Mouse (Mus musculus): Measurements from ENCODE around the gene Tbata. TPM values are rescaled to one million over a fixed set of nuclear protein-coding genes. Genes with fewer than 3 reads are reported as not detected.

Tbata gene
- total RNA-seq, 2 experiments from 2014 or later: 0.73 to 1.6 TPM

GRCm38 (mm10) chr10:61237391-61237785 is 65.6 kb downstream of the Tbata start:
- intact Hi-C loops (cut with DNase I): no loop called here
- DNase-seq (ENCODE audit: extremely low spot score in 1 of 2, low spot score in 2 of 2): no peak

Small RNAs within 50 kb of the gene (microRNA-seq; reads per million reads assigned to microRNA genes)
- gene Gm44308: not detected

Other genes starting within 250 kb of the Tbata start
- 10 to 100 TPM; 12.4 to 15.4 TPM for gene Pcbd1, start 82.6 kb upstream of the Tbata start, total RNA-seq (2021)
- 10 to 100 TPM; 27.3 to 29.4 TPM for gene Sgpl1, start 24.3 kb upstream of the Tbata start, total RNA-seq (2021)
- gene Adamts14, start 101.5 kb downstream of the Tbata start, total RNA-seq (2021): under 1 TPM; 0.73 to 0.75 TPM
- not detected for gene Prf1, start 125.9 kb downstream of the Tbata start, total RNA-seq (2021)
- 10 to 100 TPM; 17.6 to 18.8 TPM for gene Pald1, start 211.6 kb downstream of the Tbata start, total RNA-seq (2021)
- under 1 TPM; 0.15 to 0.39 TPM for gene Nodal, start 246.0 kb downstream of the Tbata start, total RNA-seq (2021)